Mouse (Mus musculus) heart, adult 2 months (tissue): ENCODE results near the gene Msi2. TPM values are rescaled to one million over a fixed set of nuclear protein-coding genes. Genes with fewer than 3 reads are reported as not detected.

Source experiments
- DNase-seq, 2 experiments: peaks; one replicate each; pipeline ENCODE4 v3.0.0; 2021
- H3K27ac ChIP-seq: fragments of 200-600 bp; 2 replicates; pipeline ENCODE4 v1.8.1; 2022
- H3K27me3 ChIP-seq: fragments of 200-500 bp; 2 replicates; pipeline ENCODE4 v1.6.1; 2012; ENCODE audit warnings: mild to moderate bottlenecking, low read length, inconsistent platforms, mixed read lengths; ENCODE audit not compliant: control insufficient read depth, insufficient read depth
- H3K36me3 ChIP-seq: fragments of 200-500 bp; 2 replicates; pipeline ENCODE4 v1.6.1; 2012; ENCODE audit warnings: low read length, inconsistent platforms; ENCODE audit not compliant: control insufficient read depth, insufficient read depth
- H3K4me1 ChIP-seq: fragments of 200-500 bp; 2 replicates; pipeline ENCODE4 v1.6.1; 2011; ENCODE audit warnings: low read length; ENCODE audit not compliant: control insufficient read depth, insufficient read depth
- H3K4me3 ChIP-seq: fragments of 200-600 bp; 2 replicates; pipeline ENCODE4 v1.8.1; 2022
- H3K79me2 ChIP-seq: fragments of 200-500 bp; replicated peaks from 2 replicates; pipeline ENCODE4 v1.6.1; 2012; ENCODE audit warnings: mild to moderate bottlenecking, inconsistent platforms, low read length, moderate library complexity, mixed read lengths; ENCODE audit not compliant: control insufficient read depth, insufficient read depth
- H3K9ac ChIP-seq: fragments of 200-500 bp; 2 replicates; pipeline ENCODE4 v1.6.1; 2012; ENCODE audit warnings: low read depth, mild to moderate bottlenecking, control low read depth, inconsistent platforms, low read length, mixed read lengths
- CTCF ChIP-seq: fragments of 200-600 bp; IDR thresholded peaks from 2 replicates; pipeline ENCODE4 v1.8.1; 2022; ENCODE audit warnings: antibody characterized with exemption, mild to moderate bottlenecking, moderate library complexity
- EP300 ChIP-seq: fragments of 200-500 bp; IDR thresholded peaks from 2 replicates; pipeline ENCODE4 v1.6.1; 2011; ENCODE audit warnings: low read depth, low read length, control low read depth; ENCODE audit not compliant: insufficient read depth
- POLR2A ChIP-seq: fragments of 200-500 bp; IDR thresholded peaks from 2 replicates; pipeline ENCODE4 v1.6.1; 2011; ENCODE audit warnings: mild to moderate bottlenecking, low read depth, low read length, control low read depth; ENCODE audit not compliant: insufficient read depth
- WGBS: fragments of 180-500 bp; shearing (Covaris S2); methylation state at CpG from one replicate; pipeline ENCODE4 v1.1.7; 2018; 5-methylcytosine and 5-hydroxymethylcytosine counted together
- intact Hi-C: fragments of 180-260 bp; cut with DNase I; formaldehyde crosslinking; loops from one replicate; pipeline ENCODE4 v1.15.1; 2025
- polyA plus RNA-seq: library from polyadenylated mRNA; depleted of rRNA; stranded (reverse); fragments of >200 nt; gene quantifications from 2 replicates; pipeline ENCODE4 v1.2.3, GENCODE M21; 2012
- total RNA-seq, 2 experiments: library from RNA; stranded (reverse); gene quantifications; 2 replicates each; pipeline ENCODE4 v1.2.3; 2021

Gene Msi2
- total and polyA plus RNA-seq, 3 experiments: 42.5 to 208 (median 176) TPM

GRCm38 (mm10) chr11:88612141-88612540, 106.2 kb downstream of the Msi2 start:
- intact Hi-C loops: no loop called here
- H3K36me3 ChIP-seq: peaks cover 14% of the 10 kb centered on the region

GRCm38 (mm10) chr11:88610809-88611208, 107.5 kb downstream of the Msi2 start:
- no peaks in the 10 kb centered on the region for H3K79me2 ChIP-seq
- no peak overlapping the region for H3K9ac ChIP-seq
- TF ChIP-seq POLR2A: no peak
- TF ChIP-seq EP300: no peak
- TF ChIP-seq CTCF: no peak
- H3K27me3 ChIP-seq: no peaks in the 10 kb centered on the region
- peaks cover 14% of the 10 kb centered on the region for H3K36me3 ChIP-seq
- DNase-seq: no peak
- intact Hi-C loops: no loop called here
- no peak overlapping the region for H3K4me3 ChIP-seq
- H3K27ac ChIP-seq: no peak overlapping the region
- 97% methylated on average over 6 of the region's 6 CpGs for WGBS
- peaks cover 33% of the 10 kb centered on the region for H3K4me1 ChIP-seq

More at GRCm38 (mm10) chr11:88612141-88612540, 106.2 kb downstream of the Msi2 start:
- Histone ChIP-seq H3K4me3 (no peak overlapping the region), H3K79me2 (no peaks in the 10 kb centered on the region), H3K9ac (no peak overlapping the region), H3K27me3 (no peaks in the 10 kb centered on the region), H3K4me1 (peaks cover 32% of the 10 kb centered on the region), H3K27ac (peak overlapping the region; percentile 74; the same call in 1 of the 2 replicates)
- no peak for TF ChIP-seq POLR2A
- TF ChIP-seq EP300: no peak
- no peak for TF ChIP-seq CTCF
- DNase-seq: peak in 1 of 2 experiments; percentile 76
- WGBS: 46% methylated on average over 7 of the region's 7 CpGs

- no peak for TF ChIP-seq EP300
- no peak for TF ChIP-seq CTCF
- TF ChIP-seq POLR2A: no peak
- Histone ChIP-seq H3K79me2 (no peaks in the 10 kb centered on the region), H3K9ac (no peak overlapping the region), H3K27ac (no peak overlapping the region), H3K4me3 (no peak overlapping the region), H3K36me3 (peaks cover 14% of the 10 kb centered on the region), H3K27me3 (no peaks in the 10 kb centered on the region), H3K4me1 (peaks cover 34% of the 10 kb centered on the region)
- intact Hi-C loops: no loop called here
- 100% methylated on average over 1 of the region's 1 CpGs for WGBS
- DNase-seq: no peak
Observed at GRCm38 (mm10) chr11:88610112-88610511, 108.2 kb downstream of the Msi2 start.

- Histone ChIP-seq H3K27me3 (no peaks in the 10 kb centered on the region), H3K36me3 (peaks cover 9% of the 10 kb centered on the region), H3K79me2 (no peaks in the 10 kb centered on the region), H3K27ac (peak overlapping the region; percentile 33; the same call in 1 of the 2 replicates), H3K9ac (no peak overlapping the region), H3K4me1 (peaks cover 27% of the 10 kb centered on the region), H3K4me3 (no peak overlapping the region)
- TF ChIP-seq EP300: no peak
- TF ChIP-seq CTCF: no peak
- no peak for TF ChIP-seq POLR2A
- DNase-seq: peak in 1 of 2 experiments; percentile 5
- WGBS: 38% methylated on average over 4 of the region's 4 CpGs
- intact Hi-C loops: no loop called here
Observed at GRCm38 (mm10) chr11:88608584-88608983, 109.7 kb downstream of the Msi2 start.

GRCm38 (mm10) chr11:88607725-88608383, 110.5 kb downstream of the Msi2 start:
- Histone ChIP-seq H3K27me3 (no peaks in the 10 kb centered on the region), H3K79me2 (no peaks in the 10 kb centered on the region), H3K9ac (no peak overlapping the region), H3K4me3 (no peak overlapping the region), H3K36me3 (peaks cover 3% of the 10 kb centered on the region), H3K27ac (no peak overlapping the region; the same call in 1 of the 2 replicates), H3K4me1 (peaks cover 24% of the 10 kb centered on the region)
- peak in 1 of 2 experiments; percentile 23 for DNase-seq
- 66% methylated on average over 12 of the region's 12 CpGs for WGBS
- intact Hi-C loops: no loop called here
- TF ChIP-seq POLR2A: no peak
- no peak for TF ChIP-seq EP300
- TF ChIP-seq CTCF: no peak

GRCm38 (mm10) chr11:88605771-88606170, 112.5 kb downstream of the Msi2 start:
- 70% methylated on average over 6 of the region's 6 CpGs for WGBS
- peaks cover 18% of the 10 kb centered on the region for H3K4me1 ChIP-seq

More at GRCm38 (mm10) chr11:88605771-88606170, 112.5 kb downstream of the Msi2 start:
- Histone ChIP-seq H3K9ac (no peak overlapping the region), H3K27ac (peak overlapping the region; percentile 44; the same call in 1 of the 2 replicates), H3K27me3 (no peaks in the 10 kb centered on the region), H3K4me3 (no peak overlapping the region), H3K36me3 (peaks cover 3% of the 10 kb centered on the region), H3K79me2 (no peaks in the 10 kb centered on the region)
- no peak for DNase-seq
- intact Hi-C loops: no loop called here
- TF ChIP-seq POLR2A (no peak), CTCF (no peak), EP300 (no peak)
